Mouse (Mus musculus) hindbrain, embryonic 14.5 days (tissue): ENCODE measurements around the gene Sesn2. TPM values are rescaled to one million over a fixed set of nuclear protein-coding genes. Genes with fewer than 3 reads are reported as not detected.
A peak's percentile ranks its signal among the peaks of the same experiment; 100 is the strongest.

ENCODE experiments used
- ATAC-seq: fragments of 200-750 bp; cut with Nextera tagmentation; 2 replicates; pipeline ENCODE4 v1.8.0; 2017; ENCODE audit warnings: moderate number of reproducible peaks, mild to moderate bottlenecking, moderate TSS enrichment, moderate library complexity; ENCODE audit not compliant: low FRiP score
- DNase-seq: peaks from one replicate; pipeline ENCODE4 v3.0.0-alpha.2; 2015; ENCODE audit warnings: low spot score
- H3K27ac ChIP-seq: fragments of 300-500 bp; sonication (generic); 2 replicates; pipeline ENCODE4 v1.5.1; 2014; ENCODE audit warnings: mild to moderate bottlenecking, moderate library complexity
- H3K27me3 ChIP-seq: fragments of 300-500 bp; sonication (generic); 2 replicates; pipeline ENCODE4 v1.6.1; 2014; ENCODE audit warnings: mild to moderate bottlenecking, low read length, mixed read lengths; ENCODE audit not compliant: control insufficient read depth, insufficient read depth
- H3K36me3 ChIP-seq: fragments of 300-500 bp; sonication (generic); replicated peaks from 2 replicates; pipeline ENCODE4 v1.6.1; 2014; ENCODE audit not compliant: control insufficient read depth, insufficient read depth
- H3K4me1 ChIP-seq: fragments of 300-500 bp; sonication (generic); replicated peaks from 2 replicates; pipeline ENCODE4 v1.6.1; 2014; ENCODE audit warnings: antibody characterized with exemption, low read length, mixed read lengths; ENCODE audit not compliant: control insufficient read depth, insufficient read depth
- H3K4me2 ChIP-seq: fragments of 300-500 bp; sonication (generic); replicated peaks from 2 replicates; pipeline ENCODE4 v1.6.1; 2014; ENCODE audit warnings: mild to moderate bottlenecking, moderate library complexity
- H3K4me3 ChIP-seq: fragments of 300-500 bp; sonication (generic); replicated peaks from 2 replicates; pipeline ENCODE4 v1.5.1; 2014; ENCODE audit warnings: mild to moderate bottlenecking, low read length
- H3K9ac ChIP-seq: fragments of 300-500 bp; sonication (generic); 2 replicates; pipeline ENCODE4 v1.6.1; 2014
- H3K9me3 ChIP-seq: fragments of 300-500 bp; sonication (generic); 2 replicates; pipeline ENCODE4 v1.6.1; 2016; ENCODE audit warnings: low read length; ENCODE audit not compliant: control insufficient read depth
- WGBS: fragments of 180-500 bp; shearing (Covaris S2); extraction: QIAGEN DNeasy Blood & Tissue Kit; methylation state at CpG from one replicate; pipeline ENCODE4 v1.1.7; 2014; 5-methylcytosine and 5-hydroxymethylcytosine counted together
- polyA plus RNA-seq: library from polyadenylated mRNA; unstranded; fragments of >200 nt; fragmentation: Nextera tagmentation; extraction: Ambion mirVana; gene quantifications from 2 replicates; pipeline ENCODE4 v1.2.1, GENCODE M21; 2014

Sesn2 gene
- polyA plus RNA-seq, 1 experiment from 2014 or later, result 7.1 TPM

DNA sequence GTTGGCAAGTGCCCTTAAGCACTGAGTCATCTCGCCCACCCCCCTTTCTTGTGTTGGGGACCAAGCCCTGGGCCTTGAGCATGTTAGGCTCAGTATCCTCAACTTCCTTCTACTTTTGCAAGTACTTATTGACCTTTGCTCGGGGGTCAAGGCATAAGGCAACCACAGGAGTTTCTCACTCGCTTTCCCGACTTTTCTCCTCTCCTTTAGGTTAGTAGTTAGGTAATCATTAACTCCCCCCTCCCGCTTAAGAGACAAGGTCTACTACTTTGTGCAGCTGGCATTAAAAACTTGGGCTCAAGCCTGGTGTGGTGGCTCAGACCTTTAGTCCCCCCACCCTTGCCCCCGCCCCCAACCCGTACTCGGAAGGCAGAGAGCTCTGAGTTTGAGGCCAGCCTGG is 7.8 kb upstream of the Sesn2 start:
- no peak overlapping the region for H3K9ac ChIP-seq
- H3K27ac ChIP-seq, result no peak overlapping the region
- DNase-seq (no peak), ATAC-seq (no peak)
- 69% methylated on average over 8 of the region's 8 CpGs for WGBS
- H3K4me3 ChIP-seq, result no peak overlapping the region
- peaks cover 7% of the 10 kb centered on the region; the same call in 1 of the 2 replicates for H3K27me3 ChIP-seq
- H3K4me2 ChIP-seq, result no peak overlapping the region
- H3K9me3 ChIP-seq, result no peaks in the 10 kb centered on the region
- no peaks in the 10 kb centered on the region for H3K36me3 ChIP-seq
- H3K4me1 ChIP-seq, result peaks cover 5% of the 10 kb centered on the region; the same call in 1 of the 2 replicates

DNA sequence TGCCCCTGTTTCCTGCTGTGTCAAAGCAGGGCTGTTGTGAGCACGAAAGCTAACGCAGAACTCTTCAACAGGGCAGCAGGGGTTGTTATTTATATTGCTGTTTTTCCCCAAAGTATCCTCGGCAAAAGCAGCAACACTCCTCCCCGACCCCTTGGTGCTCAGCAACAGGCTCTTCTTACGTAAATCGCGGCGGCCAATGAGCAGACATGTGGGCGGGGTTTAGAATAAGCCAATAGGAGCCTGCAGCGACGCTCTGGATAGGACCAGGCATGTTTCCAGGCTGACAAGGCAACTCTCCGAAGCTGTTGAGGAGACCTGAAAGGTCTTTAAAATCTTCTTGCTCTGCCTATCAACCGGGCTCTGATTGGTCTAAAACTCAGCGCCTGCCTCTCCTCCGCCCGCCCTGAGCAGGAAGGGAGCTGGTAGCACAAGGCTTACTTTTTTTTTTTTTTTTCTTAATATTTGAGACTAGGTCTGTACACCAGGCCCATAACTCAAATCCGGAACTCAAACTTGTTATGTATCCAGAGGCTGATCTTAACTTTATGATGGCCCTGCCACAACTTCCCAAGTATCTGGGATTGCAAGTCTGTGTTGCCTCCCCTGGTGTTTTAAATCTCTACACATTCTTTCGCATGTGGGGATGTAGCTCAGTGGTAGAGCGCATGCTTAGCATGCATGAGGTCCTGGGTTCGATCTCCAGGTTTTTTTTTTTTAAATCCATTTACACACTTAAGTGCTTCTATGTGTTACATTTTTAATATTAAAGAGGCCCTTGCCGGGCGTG is 5.3 kb upstream of the Sesn2 start:
- peaks cover 7% of the 10 kb centered on the region; the same call in 1 of the 2 replicates for H3K27me3 ChIP-seq
- WGBS, result 21% methylated on average over 22 of the region's 22 CpGs
- peak overlapping the region; percentile 68 for H3K27ac ChIP-seq
- DNase-seq, result peak; percentile 90
- H3K4me3 ChIP-seq, result peak overlapping the region; percentile 41
- peak overlapping the region; percentile 98 for H3K4me2 ChIP-seq
- ATAC-seq, result peak; percentile 93
- peak overlapping the region; percentile 38 for H3K9ac ChIP-seq
- H3K36me3 ChIP-seq, result no peaks in the 10 kb centered on the region
- H3K9me3 ChIP-seq, result no peaks in the 10 kb centered on the region
- H3K4me1 ChIP-seq, result peaks cover 5% of the 10 kb centered on the region; the same call in 1 of the 2 replicates

DNA sequence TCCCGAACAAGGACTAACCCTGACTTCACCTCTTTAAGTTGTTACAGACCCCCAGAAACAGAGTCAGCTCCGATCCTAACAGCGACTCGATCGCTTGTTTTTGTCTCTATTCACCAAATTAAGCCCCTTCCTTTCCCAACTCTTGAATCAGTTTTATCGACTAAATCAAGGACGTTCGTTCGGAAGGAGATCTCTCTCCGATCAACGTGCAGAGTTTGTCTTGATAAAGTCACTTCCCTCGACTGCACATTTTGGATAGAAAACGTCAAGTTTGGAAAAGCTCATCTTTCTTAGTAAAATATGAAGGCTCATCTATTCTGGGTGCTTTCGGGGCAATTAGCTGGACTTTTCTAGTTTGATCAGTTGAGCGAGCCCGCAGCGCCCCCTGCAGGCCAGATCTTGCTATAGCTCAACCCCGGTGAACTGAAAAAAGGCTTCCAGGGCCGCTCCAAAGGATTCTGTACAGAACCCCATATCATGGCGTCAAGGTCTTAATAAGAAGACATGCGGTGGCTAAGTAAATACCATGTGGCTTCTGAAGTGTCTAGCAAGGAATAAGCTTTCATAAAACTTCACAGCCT is 4.3 kb upstream of the Sesn2 start:
- Histone ChIP-seq H3K4me3 (peak overlapping the region; percentile 41), H3K36me3 (no peaks in the 10 kb centered on the region), H3K9ac (peak overlapping the region; percentile 38), H3K4me1 (peaks cover 5% of the 10 kb centered on the region; the same call in 1 of the 2 replicates), H3K4me2 (peak overlapping the region; percentile 98), H3K9me3 (no peaks in the 10 kb centered on the region), H3K27me3 (peaks cover 7% of the 10 kb centered on the region; the same call in 1 of the 2 replicates), H3K27ac (peak overlapping the region; percentile 68)
- WGBS, result 2% methylated on average over 21 of the region's 21 CpGs
- DNase-seq, result peak; percentile 90
- ATAC-seq, result no peak

DNA sequence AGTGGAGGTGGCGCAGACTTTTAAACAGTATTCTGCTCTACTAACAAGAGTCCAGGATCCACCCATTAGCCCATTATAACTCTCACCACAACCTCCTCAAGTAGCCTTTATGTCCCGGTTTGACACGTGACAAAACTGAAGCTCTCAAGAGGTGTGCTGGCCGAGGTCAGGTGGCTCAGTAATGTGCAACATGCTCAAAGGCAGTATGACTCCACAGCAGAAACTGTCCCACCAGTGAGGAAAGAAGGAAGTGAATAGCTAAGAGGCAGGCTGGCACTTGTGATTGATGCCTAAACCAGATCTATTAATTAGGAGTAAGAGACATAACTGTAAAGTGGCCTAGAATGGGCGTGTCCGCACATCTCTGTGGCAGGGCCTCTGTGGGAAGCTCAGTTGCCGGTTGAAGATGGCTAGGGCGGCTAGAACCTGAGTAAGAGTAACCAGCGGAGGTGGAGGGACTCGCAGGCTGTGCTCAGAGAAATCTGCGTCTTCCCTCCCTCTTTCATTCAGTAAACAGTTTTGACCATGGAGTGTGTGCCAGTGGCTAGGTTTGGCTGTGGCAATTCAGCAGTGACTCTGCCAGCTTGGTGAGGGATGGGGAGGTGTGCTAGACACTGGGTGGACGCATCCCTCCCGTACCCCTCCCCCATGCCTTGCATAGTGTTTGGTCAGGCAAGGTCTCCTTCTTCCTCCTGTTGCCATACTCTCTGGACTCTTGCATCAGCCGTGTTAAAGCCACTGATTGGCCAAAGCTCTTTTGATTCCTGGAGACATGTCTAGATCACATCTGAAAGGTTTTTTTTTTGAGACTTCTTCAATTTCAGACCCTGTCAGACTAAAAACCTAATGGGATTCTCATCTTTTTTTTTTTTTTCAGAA is 3.3 kb upstream of the Sesn2 start:
- WGBS, result 32% methylated on average over 14 of the region's 14 CpGs
- Histone ChIP-seq H3K9me3 (no peaks in the 10 kb centered on the region), H3K9ac (no peak overlapping the region), H3K27me3 (peaks cover 7% of the 10 kb centered on the region; the same call in 1 of the 2 replicates), H3K4me1 (peaks cover 9% of the 10 kb centered on the region; the same call in 1 of the 2 replicates), H3K4me3 (no peak overlapping the region), H3K36me3 (no peaks in the 10 kb centered on the region), H3K4me2 (no peak overlapping the region), H3K27ac (no peak overlapping the region)
- DNase-seq (no peak), ATAC-seq (no peak)

DNA sequence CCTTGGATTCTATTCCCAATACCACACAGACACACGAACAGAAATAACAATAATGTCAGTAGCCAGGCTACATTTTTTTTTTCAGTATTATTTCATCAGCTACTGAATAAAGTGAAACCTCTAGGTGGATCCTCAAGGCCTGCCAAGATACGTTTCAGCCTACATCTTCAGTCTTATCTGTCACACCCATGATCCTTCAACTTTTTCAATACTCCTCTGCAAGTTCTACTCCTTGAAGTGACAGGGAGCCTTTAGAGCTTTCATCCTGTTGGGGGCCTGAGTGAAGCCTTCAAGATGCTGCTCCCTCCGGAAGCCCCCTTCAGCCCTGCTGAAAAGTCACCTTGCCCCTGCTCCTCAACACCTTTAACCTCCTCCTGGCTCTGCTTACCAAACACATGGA is 1.8 kb upstream of the Sesn2 start:
- H3K9me3 ChIP-seq, result no peaks in the 10 kb centered on the region
- no peaks in the 10 kb centered on the region for H3K36me3 ChIP-seq
- H3K9ac ChIP-seq, result no peak overlapping the region
- no peak for ATAC-seq
- peaks cover 10% of the 10 kb centered on the region; the same call in 1 of the 2 replicates for H3K4me1 ChIP-seq
- WGBS, result 82% methylated on average over 3 of the region's 3 CpGs
- peaks cover 7% of the 10 kb centered on the region; the same call in 1 of the 2 replicates for H3K27me3 ChIP-seq
- no peak overlapping the region for H3K27ac ChIP-seq
- H3K4me3 ChIP-seq, result no peak overlapping the region
- H3K4me2 ChIP-seq, result no peak overlapping the region
- no peak for DNase-seq

DNA sequence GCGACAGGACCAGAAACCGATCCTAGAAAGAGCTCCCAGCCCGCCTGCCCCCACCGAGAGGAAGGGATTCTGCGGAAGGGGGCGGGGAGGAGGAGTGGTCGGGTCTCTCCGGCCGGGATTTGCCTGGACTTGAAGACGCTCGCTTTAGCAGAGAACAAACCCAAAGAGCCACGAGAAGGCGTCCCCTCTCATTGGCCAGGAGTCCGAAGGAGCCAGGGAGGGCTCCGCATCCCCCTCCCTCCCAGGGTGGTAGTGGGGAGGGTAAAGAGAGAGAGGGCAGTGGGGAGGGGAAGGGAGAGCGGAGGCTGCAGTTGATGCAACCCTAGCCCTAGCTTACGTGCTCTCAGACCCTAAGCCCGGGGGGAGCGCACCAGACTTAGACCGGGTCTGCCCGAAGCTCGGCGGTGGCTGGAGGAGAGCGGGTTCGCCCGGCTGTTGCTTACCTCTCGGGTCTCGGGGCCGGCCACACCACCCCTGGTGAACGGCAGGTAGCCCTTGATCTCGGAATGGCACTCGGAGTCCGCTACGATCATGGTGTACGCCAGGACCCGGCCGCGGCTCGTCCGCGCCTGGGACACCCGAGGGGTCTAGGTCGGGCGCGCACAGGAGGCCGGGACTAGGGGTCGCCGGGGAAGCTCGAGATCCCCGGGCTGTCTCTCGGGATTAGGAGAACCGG is 542 bp downstream of the Sesn2 start:
- peak overlapping the region; percentile 73 for H3K4me2 ChIP-seq
- peak overlapping the region; percentile 81 for H3K4me3 ChIP-seq
- H3K27me3 ChIP-seq, result peaks cover 7% of the 10 kb centered on the region; the same call in 1 of the 2 replicates
- H3K27ac ChIP-seq, result peak overlapping the region; percentile 69
- peaks cover 5% of the 10 kb centered on the region; the same call in 1 of the 2 replicates for H3K4me1 ChIP-seq
- no peaks in the 10 kb centered on the region for H3K36me3 ChIP-seq
- under 1% methylated on average over 51 of the region's 52 CpGs for WGBS
- peak overlapping the region; percentile 72 for H3K9ac ChIP-seq
- ATAC-seq, result peak; percentile 74
- peak; percentile 68 for DNase-seq
- no peaks in the 10 kb centered on the region for H3K9me3 ChIP-seq

DNA sequence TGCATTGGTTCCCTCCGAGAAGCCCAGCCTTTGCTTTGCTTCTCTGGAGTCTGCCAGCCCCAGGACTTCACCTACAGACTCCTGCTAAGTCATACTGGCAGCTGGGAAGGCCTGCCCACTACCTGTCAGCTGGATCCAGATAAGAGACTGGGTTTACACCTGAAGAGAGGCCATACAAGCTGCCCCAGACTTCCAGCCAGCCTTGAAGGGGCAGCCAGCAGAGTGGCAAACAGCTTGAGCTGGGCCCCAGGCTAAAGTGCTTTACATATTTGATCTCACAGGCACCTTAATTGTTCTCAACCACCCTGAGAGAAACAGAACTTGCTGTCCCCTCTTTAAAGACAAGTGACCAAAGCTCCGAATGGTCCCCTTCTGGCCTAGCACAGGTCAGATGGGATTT is 3.1 kb downstream of the Sesn2 start:
- no peaks in the 10 kb centered on the region for H3K27me3 ChIP-seq
- H3K4me3 ChIP-seq, result no peak overlapping the region
- WGBS, result 32% methylated on average over 2 of the region's 2 CpGs
- H3K9me3 ChIP-seq, result no peaks in the 10 kb centered on the region
- H3K27ac ChIP-seq, result no peak overlapping the region
- H3K36me3 ChIP-seq, result no peaks in the 10 kb centered on the region
- ATAC-seq (no peak), DNase-seq (no peak)
- peaks cover 5% of the 10 kb centered on the region; the same call in 1 of the 2 replicates for H3K4me1 ChIP-seq
- no peak overlapping the region for H3K9ac ChIP-seq
- no peak overlapping the region for H3K4me2 ChIP-seq

DNA sequence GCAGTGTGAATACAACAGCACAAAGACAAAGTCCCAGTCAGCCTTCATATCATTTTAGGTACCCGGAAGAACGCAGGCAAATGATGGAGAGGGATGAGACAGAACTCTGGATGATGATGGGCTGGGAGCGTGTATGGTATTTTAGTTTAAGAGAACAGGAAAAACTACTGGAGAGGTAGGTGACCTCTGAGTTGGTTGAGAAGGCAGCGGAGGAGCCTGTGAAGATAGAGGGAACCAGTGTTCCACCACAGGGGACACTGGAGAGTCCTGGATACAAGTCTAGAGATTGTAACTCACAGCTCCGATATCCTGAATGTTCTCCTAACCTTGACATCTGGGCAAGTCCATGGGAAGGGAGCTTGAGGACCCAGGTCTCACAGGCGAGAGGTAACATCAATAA is 4.1 kb downstream of the Sesn2 start:
- ATAC-seq, result no peak
- H3K27ac ChIP-seq, result no peak overlapping the region

More for the DNA sequence above, 4.1 kb downstream of the Sesn2 start:
- Histone ChIP-seq H3K4me3 (no peak overlapping the region), H3K27me3 (no peaks in the 10 kb centered on the region), H3K9me3 (no peaks in the 10 kb centered on the region), H3K9ac (no peak overlapping the region), H3K4me1 (peaks cover 5% of the 10 kb centered on the region; the same call in 1 of the 2 replicates), H3K36me3 (no peaks in the 10 kb centered on the region; the same call in 1 of the 2 replicates), H3K4me2 (no peak overlapping the region)
- 78% methylated on average over 6 of the region's 6 CpGs for WGBS
- DNase-seq, result no peak
